Mouse (Mus musculus) 3T3-L1 (cell line): ENCODE results near the gene Adgrf5.
"Not testable (repeated sequence)": the region's sequence is repeated elsewhere in the genome, so short reads cannot be mapped to it uniquely, and the experiment has no call there.

ENCODE experiments used
- DNase-seq: peaks from one replicate; pipeline ENCODE4 v3.0.0-alpha.2; 2015; ENCODE audit warnings: low read depth, low spot score

Gene Adgrf5

GRCm38 (mm10) chr17:43359826-43360619, at the start of gene Adgrf5:
Gene Adgrf5 (plus strand): TSS chr17:43360451.
- DNase-seq, result no peak

GRCm38 (mm10) chr17:43325986-43326671, 34.1 kb upstream of the Adgrf5 start:
- no peak for DNase-seq

- peak; percentile 74 for DNase-seq
Observed at GRCm38 (mm10) chr17:43326726-43327700, 33.2 kb upstream of the Adgrf5 start.

GRCm38 (mm10) chr17:43327810-43328209, 32.4 kb upstream of the Adgrf5 start:
- DNase-seq, result no peak

GRCm38 (mm10) chr17:43329216-43329615, 31.0 kb upstream of the Adgrf5 start:
- DNase-seq, result no peak

GRCm38 (mm10) chr17:43329761-43330183, 30.5 kb upstream of the Adgrf5 start:
- DNase-seq, result peak; percentile 11

- DNase-seq, result no peak
Observed at GRCm38 (mm10) chr17:43332686-43333085, 27.6 kb upstream of the Adgrf5 start.

GRCm38 (mm10) chr17:43334074-43334473, 26.2 kb upstream of the Adgrf5 start:
- no peak for DNase-seq

- no peak for DNase-seq
Observed at GRCm38 (mm10) chr17:43337643-43338042, 22.6 kb upstream of the Adgrf5 start.

GRCm38 (mm10) chr17:43338279-43338678, 22.0 kb upstream of the Adgrf5 start:
- DNase-seq, result no peak

- not testable (repeated sequence) for DNase-seq
Observed at GRCm38 (mm10) chr17:43346499-43346898, 13.8 kb upstream of the Adgrf5 start.

- no peak for DNase-seq
Observed at GRCm38 (mm10) chr17:43357902-43358539, 2.2 kb upstream of the Adgrf5 start.

- DNase-seq, result no peak
Observed at GRCm38 (mm10) chr17:43361021-43361420, 770 bp downstream of the Adgrf5 start.

- no peak for DNase-seq
Observed at GRCm38 (mm10) chr17:43362362-43362761, 2.1 kb downstream of the Adgrf5 start.

GRCm38 (mm10) chr17:43362881-43363280, 2.6 kb downstream of the Adgrf5 start:
- no peak for DNase-seq

- no peak for DNase-seq
Observed at GRCm38 (mm10) chr17:43363921-43364320, 3.7 kb downstream of the Adgrf5 start.

GRCm38 (mm10) chr17:43365297-43365696, 5.0 kb downstream of the Adgrf5 start:
- no peak for DNase-seq

- no peak for DNase-seq
Observed at GRCm38 (mm10) chr17:43366486-43366885, 6.2 kb downstream of the Adgrf5 start.

GRCm38 (mm10) chr17:43368171-43368576, 7.9 kb downstream of the Adgrf5 start:
- DNase-seq, result no peak

- DNase-seq, result no peak
Observed at GRCm38 (mm10) chr17:43372604-43373003, 12.4 kb downstream of the Adgrf5 start.

GRCm38 (mm10) chr17:43374020-43374419, 13.8 kb downstream of the Adgrf5 start:
- no peak for DNase-seq
